Mouse (Mus musculus) myocyte (in vitro differentiated cells): ENCODE data around the gene Acoxl.

Experiments used
- MAX ChIP-seq: IDR thresholded peaks from one replicate; pipeline ENCODE4 v1.6.1; 2011; ENCODE audit warnings: low read depth, mild to moderate bottlenecking, control low read depth
- MYOG ChIP-seq, 3 experiments: IDR thresholded peaks; one replicate each; pipeline ENCODE4 v1.6.1; 2011; ENCODE audit warnings: control low read depth in 2 of 3, low read depth in 2 of 3, mild to moderate bottlenecking in 2 of 3; ENCODE audit not compliant: insufficient read length in 2 of 3, control insufficient read depth in 1 of 3, insufficient read depth in 1 of 3
- POLR2A ChIP-seq: IDR thresholded peaks from one replicate; pipeline ENCODE4 v1.6.1; 2011; ENCODE audit warnings: low read depth, mild to moderate bottlenecking, control low read depth, moderate library complexity; ENCODE audit not compliant: insufficient read length
- POLR2AphosphoS2 ChIP-seq: IDR thresholded peaks from one replicate; pipeline ENCODE4 v1.6.1; 2011; ENCODE audit warnings: low read depth, control low read depth; ENCODE audit not compliant: insufficient read length
- TCF12 ChIP-seq: IDR thresholded peaks from one replicate; pipeline ENCODE4 v1.6.1; 2011; ENCODE audit warnings: mild to moderate bottlenecking, control low read depth; ENCODE audit not compliant: poor library complexity, insufficient read depth, severe bottlenecking
- TCF3 ChIP-seq: IDR thresholded peaks from one replicate; pipeline ENCODE4 v1.6.1; 2011; ENCODE audit warnings: low read depth, control low read depth; ENCODE audit not compliant: insufficient read length

GRCm38 (mm10) chr2:128115579-128115978, 276.9 kb downstream of the Acoxl start:
- TF ChIP-seq POLR2A (no peak), MAX (no peak), TCF3 (no peak), MYOG (IDR thresholded peaks at IDR 0.05; ENCODE audit: control insufficient read depth in 1 of 3, insufficient read depth in 1 of 3, insufficient read length in 2 of 3, low read depth in 2 of 3) (no peak), POLR2AphosphoS2 (no peak), TCF12 (no peak)
